Mouse (Mus musculus) spleen, adult 2 months (tissue): ENCODE data around the gene Capn3.

ENCODE experiments used
- CTCF ChIP-seq: fragments of 200-500 bp; IDR thresholded peaks from 2 replicates; pipeline ENCODE4 v1.5.1; 2011; ENCODE audit warnings: mild to moderate bottlenecking, inconsistent platforms; ENCODE audit not compliant: insufficient read depth, insufficient read length, insufficient replicate concordance; ENCODE audit errors: extremely low read depth
- POLR2A ChIP-seq: fragments of 200-500 bp; IDR thresholded peaks from 2 replicates; pipeline ENCODE4 v1.6.1; 2011; ENCODE audit warnings: low read depth, low read length, inconsistent platforms

GRCm38 (mm10) chr2:120502605-120502990 lies 46.8 kb downstream of the Capn3 start:
- TF ChIP-seq POLR2A (no peak), CTCF (no peak)
